Mouse (Mus musculus): ENCODE data around the gene Psme1. TPM values are rescaled to one million over a fixed set of nuclear protein-coding genes. Genes with fewer than 3 reads are reported as not detected.

Psme1 gene
- polyA plus RNA-seq, 1 experiment, result 268 TPM

- H3K4me1 ChIP-seq (ENCODE audit: control insufficient read depth, insufficient read depth, low read length), result peaks cover 5% of the 10 kb centered on the region; the same call in 1 of the 2 replicates
- 94% methylated on average over 6 of the region's 6 CpGs for WGBS
- TF ChIP-seq CTCF (IDR thresholded peaks at IDR 0.05; ENCODE audit: control insufficient read depth, insufficient read depth, low read length) (no peak), POLR2A (IDR thresholded peaks at IDR 0.05; ENCODE audit: borderline replicate concordance, control insufficient read depth, low read depth, low read length) (no peak)
- H3K4me3 ChIP-seq (replicated peaks; ENCODE audit: control insufficient read depth, low read depth, low read length), result no peak overlapping the region
- H3K27ac ChIP-seq (ENCODE audit: control insufficient read depth, insufficient read depth, low read depth, low read length, poor library complexity), result no peak overlapping the region
Measured at GRCm38 (mm10) chr14:55608339-55608738, 30.4 kb downstream of the Psme1 start.

GRCm38 (mm10) chr14:55613346-55613745 is 35.4 kb downstream of the Psme1 start:
- TF ChIP-seq POLR2A (IDR thresholded peaks at IDR 0.05; ENCODE audit: borderline replicate concordance, control insufficient read depth, low read depth, low read length) (no peak), CTCF (IDR thresholded peaks at IDR 0.05; ENCODE audit: control insufficient read depth, insufficient read depth, low read length) (no peak)
- H3K27ac ChIP-seq (ENCODE audit: control insufficient read depth, insufficient read depth, low read depth, low read length, poor library complexity), result no peak overlapping the region
- WGBS, result 56% methylated on average over 6 of the region's 6 CpGs
- H3K4me1 ChIP-seq (ENCODE audit: control insufficient read depth, insufficient read depth, low read length), result no peaks in the 10 kb centered on the region; the same call in 1 of the 2 replicates
- no peak overlapping the region for H3K4me3 ChIP-seq (replicated peaks; ENCODE audit: control insufficient read depth, low read depth, low read length)

GRCm38 (mm10) chr14:55614565-55615178 is 36.7 kb downstream of the Psme1 start:
- no peak overlapping the region for H3K4me3 ChIP-seq (replicated peaks; ENCODE audit: control insufficient read depth, low read depth, low read length)
- H3K4me1 ChIP-seq (ENCODE audit: control insufficient read depth, insufficient read depth, low read length), result no peaks in the 10 kb centered on the region; the same call in 1 of the 2 replicates
- no peak overlapping the region for H3K27ac ChIP-seq (ENCODE audit: control insufficient read depth, insufficient read depth, low read depth, low read length, poor library complexity)
- WGBS, result 64% methylated on average over 7 of the region's 7 CpGs
- TF ChIP-seq CTCF (IDR thresholded peaks at IDR 0.05; ENCODE audit: control insufficient read depth, insufficient read depth, low read length) (no peak), POLR2A (IDR thresholded peaks at IDR 0.05; ENCODE audit: borderline replicate concordance, control insufficient read depth, low read depth, low read length) (no peak)

GRCm38 (mm10) chr14:55615876-55616275 is 38.0 kb downstream of the Psme1 start:
- no peak overlapping the region for H3K4me3 ChIP-seq (replicated peaks; ENCODE audit: control insufficient read depth, low read depth, low read length)
- no peak overlapping the region for H3K27ac ChIP-seq (ENCODE audit: control insufficient read depth, insufficient read depth, low read depth, low read length, poor library complexity)
- no peak for TF ChIP-seq CTCF (IDR thresholded peaks at IDR 0.05; ENCODE audit: control insufficient read depth, insufficient read depth, low read length)
- TF ChIP-seq POLR2A (IDR thresholded peaks at IDR 0.05; ENCODE audit: borderline replicate concordance, control insufficient read depth, low read depth, low read length), result no peak
- no peaks in the 10 kb centered on the region; the same call in 1 of the 2 replicates for H3K4me1 ChIP-seq (ENCODE audit: control insufficient read depth, insufficient read depth, low read length)
- 81% methylated on average over 2 of the region's 2 CpGs for WGBS

GRCm38 (mm10) chr14:55616844-55617243 is 38.9 kb downstream of the Psme1 start:
- H3K4me1 ChIP-seq (ENCODE audit: control insufficient read depth, insufficient read depth, low read length), result no peaks in the 10 kb centered on the region; the same call in 1 of the 2 replicates
- H3K27ac ChIP-seq (ENCODE audit: control insufficient read depth, insufficient read depth, low read depth, low read length, poor library complexity), result no peak overlapping the region
- no peak for TF ChIP-seq POLR2A (IDR thresholded peaks at IDR 0.05; ENCODE audit: borderline replicate concordance, control insufficient read depth, low read depth, low read length)
- no peak for TF ChIP-seq CTCF (IDR thresholded peaks at IDR 0.05; ENCODE audit: control insufficient read depth, insufficient read depth, low read length)
- no peak overlapping the region for H3K4me3 ChIP-seq (replicated peaks; ENCODE audit: control insufficient read depth, low read depth, low read length)
- WGBS, result 74% methylated on average over 2 of the region's 2 CpGs

GRCm38 (mm10) chr14:55617822-55618221 is 39.9 kb downstream of the Psme1 start, which contains the start of gene Rec8:
Rec8 (plus strand) TSS chr14:55618037.
- no peaks in the 10 kb centered on the region; the same call in 1 of the 2 replicates for H3K4me1 ChIP-seq (ENCODE audit: control insufficient read depth, insufficient read depth, low read length)
- H3K4me3 ChIP-seq (replicated peaks; ENCODE audit: control insufficient read depth, low read depth, low read length), result peak within 1 kb of the TSS; percentile 61
- H3K27ac ChIP-seq (ENCODE audit: control insufficient read depth, insufficient read depth, low read depth, low read length, poor library complexity), result peak within 1 kb of the TSS; percentile 20
- WGBS, result 32% methylated on average over 21 of the region's 21 CpGs
- no peak for TF ChIP-seq POLR2A (IDR thresholded peaks at IDR 0.05; ENCODE audit: borderline replicate concordance, control insufficient read depth, low read depth, low read length)
- TF ChIP-seq CTCF (IDR thresholded peaks at IDR 0.05; ENCODE audit: control insufficient read depth, insufficient read depth, low read length), result no peak

- WGBS, result 14% methylated on average over 22 of the region's 22 CpGs
- Histone ChIP-seq H3K4me1 (ENCODE audit: control insufficient read depth, insufficient read depth, low read length) (no peaks in the 10 kb centered on the region; the same call in 1 of the 2 replicates), H3K4me3 (replicated peaks; ENCODE audit: control insufficient read depth, low read depth, low read length) (peak overlapping the region; percentile 61)
Measured at GRCm38 (mm10) chr14:55618486-55619195, 40.7 kb downstream of the Psme1 start.

GRCm38 (mm10) chr14:55628077-55628827 is 50.3 kb downstream of the Psme1 start:
- 0 out of 2 replicates have a peak, but pooled peaks have one; percentile 11 for TF ChIP-seq POLR2A (IDR thresholded peaks at IDR 0.05; ENCODE audit: borderline replicate concordance, control insufficient read depth, low read depth, low read length)
- no peak for TF ChIP-seq CTCF (IDR thresholded peaks at IDR 0.05; ENCODE audit: control insufficient read depth, insufficient read depth, low read length)
- Histone ChIP-seq H3K4me3 (replicated peaks; ENCODE audit: control insufficient read depth, low read depth, low read length) (no peak overlapping the region), H3K27ac (ENCODE audit: control insufficient read depth, insufficient read depth, low read depth, low read length, poor library complexity) (no peak overlapping the region), H3K4me1 (ENCODE audit: control insufficient read depth, insufficient read depth, low read length) (no peaks in the 10 kb centered on the region)
- 92% methylated on average over 27 of the region's 27 CpGs for WGBS

More at GRCm38 (mm10) chr14:55618486-55619195, 40.7 kb downstream of the Psme1 start:
- H3K27ac ChIP-seq (ENCODE audit: control insufficient read depth, insufficient read depth, low read depth, low read length, poor library complexity), result peak overlapping the region; percentile 20
- no peak for TF ChIP-seq CTCF (IDR thresholded peaks at IDR 0.05; ENCODE audit: control insufficient read depth, insufficient read depth, low read length)
- TF ChIP-seq POLR2A (IDR thresholded peaks at IDR 0.05; ENCODE audit: borderline replicate concordance, control insufficient read depth, low read depth, low read length), result no peak
